Comparison of ENCODE assay signal across 8 mouse cellular contexts in genomic region chrX:97377065-97377421, GRCm38 (mm10). TPM values are rescaled to one million over a fixed set of nuclear protein-coding genes. Genes with fewer than 3 reads are reported as not detected.
A peak's percentile ranks its signal among the peaks of the same experiment; 100 is the strongest.
DNase-seq lines count a peak whose midpoint lies in the region; ATAC-seq and TF ChIP-seq lines count a peak whose summit lies in the region.

TSS of gene Eda2r (minus strand) at chrX:97377216.

- H3K4me3 ChIP-seq in embryonic facial prominence, embryonic 14.5 days (ENCODE audit: low read depth, low read length), result peak within 1 kb of the TSS; percentile 18; the same call in 1 of the 2 replicates
- H3K4me3 ChIP-seq in heart, embryonic 10.5 days, result peak within 1 kb of the TSS; percentile 45
- H3K4me3 ChIP-seq in lung, postnatal 0 days (ENCODE audit: low read depth, low read length), result no peak within 1 kb of the TSS

- H3K9ac ChIP-seq in embryonic facial prominence, embryonic 14.5 days (ENCODE audit: low read depth, low read length), result no peak within 1 kb of the TSS
- no peak within 1 kb of the TSS for H3K9ac ChIP-seq in lung, postnatal 0 days (replicated peaks; ENCODE audit: low read depth)

- H3K4me1 ChIP-seq in embryonic facial prominence, embryonic 14.5 days (ENCODE audit: control insufficient read depth, insufficient read depth, low read length), result no peaks in the 10 kb centered on the region
- no peaks in the 10 kb centered on the region for H3K4me1 ChIP-seq in heart, embryonic 10.5 days
- H3K4me1 ChIP-seq in lung, postnatal 0 days (ENCODE audit: insufficient read depth, low read depth, low read length), result no peaks in the 10 kb centered on the region

- H3K27ac ChIP-seq in embryonic facial prominence, embryonic 14.5 days (replicated peaks; ENCODE audit: low read depth, low read length), result peak within 1 kb of the TSS; percentile 33; the same call in 1 of the 2 replicates
- 0 out of 2 replicates have a peak within 1 kb of the TSS, but pooled peaks have one; percentile 16 for H3K27ac ChIP-seq in heart, embryonic 10.5 days
- no peak within 1 kb of the TSS for H3K27ac ChIP-seq in lung, postnatal 0 days (ENCODE audit: low read length)

- TF ChIP-seq EP300 in lung, postnatal 0 days (IDR thresholded peaks at IDR 0.05), result no peak

- H3K9me3 ChIP-seq in embryonic facial prominence, embryonic 14.5 days (ENCODE audit: control insufficient read depth, low read length), result no peaks in the 10 kb centered on the region
- no peaks in the 10 kb centered on the region for H3K9me3 ChIP-seq in heart, embryonic 10.5 days
- H3K9me3 ChIP-seq in lung, postnatal 0 days (ENCODE audit: low read length), result no peaks in the 10 kb centered on the region

- WGBS in embryonic facial prominence, embryonic 14.5 days, result 17% methylated on average over 8 of the region's 8 CpGs
- 24% methylated on average over 8 of the region's 8 CpGs for WGBS in heart, embryonic 10.5 days
- WGBS in lung, postnatal 0 days, result 14% methylated on average over 8 of the region's 8 CpGs

- no peaks in the 10 kb centered on the region for H3K27me3 ChIP-seq in embryonic facial prominence, embryonic 14.5 days (replicated peaks; ENCODE audit: control insufficient read depth, insufficient read depth, low read length)
- H3K27me3 ChIP-seq in heart, embryonic 10.5 days (ENCODE audit: insufficient read depth, poor library complexity, severe bottlenecking), result no peaks in the 10 kb centered on the region
- no peaks in the 10 kb centered on the region for H3K27me3 ChIP-seq in lung, postnatal 0 days (replicated peaks; ENCODE audit: insufficient read depth, low read length)

- peak; percentile 96 for ATAC-seq in embryonic facial prominence, embryonic 14.5 days (ENCODE audit: low read depth)
- ATAC-seq in lung, postnatal 0 days, result peak; percentile 94

- TF ChIP-seq CTCF in lung, postnatal 0 days (IDR thresholded peaks at IDR 0.05), result no peak

- H3K36me3 ChIP-seq in embryonic facial prominence, embryonic 14.5 days (ENCODE audit: control insufficient read depth, insufficient read depth, low read length), result no peaks in the 10 kb centered on the region
- H3K36me3 ChIP-seq in heart, embryonic 10.5 days, result no peaks in the 10 kb centered on the region
- no peaks in the 10 kb centered on the region for H3K36me3 ChIP-seq in lung, postnatal 0 days (ENCODE audit: insufficient read depth, low read length)

- H3K4me2 ChIP-seq in embryonic facial prominence, embryonic 14.5 days (ENCODE audit: low read depth, low read length), result peak within 1 kb of the TSS; percentile 46
- peak within 1 kb of the TSS; percentile 17; the same call in 1 of the 2 replicates for H3K4me2 ChIP-seq in lung, postnatal 0 days (replicated peaks; ENCODE audit: low read depth, low read length)

- DNase-seq in spleen, postnatal 36 days (ENCODE audit: low spot score in 2 of 2), result peak; percentile 0 to 2
- no peak for DNase-seq in spleen, adult 12 weeks (ENCODE audit: low spot score)
- DNase-seq in embryonic facial prominence, embryonic 14.5 days (ENCODE audit: low spot score), result peak; percentile 89
- DNase-seq in heart, embryonic 10.5 days (ENCODE audit: low spot score), result peak; percentile 72
- DNase-seq in kidney, adult 9 months, result peak; percentile 62
- DNase-seq in lung, postnatal 0 days (ENCODE audit: low spot score), result peak; percentile 75
- DNase-seq in skeletal muscle tissue, adult 2 months (ENCODE audit: low read depth, low spot score), result peak; percentile 87
- no peak for DNase-seq in layer of hippocampus, postnatal 14 days (ENCODE audit: low spot score in 2 of 2)

RNA-seq across cellular contexts. Expression of gene Eda2r, which starts in this region (rescaled TPM):
- polyA plus RNA-seq in embryonic facial prominence, embryonic 14.5 days (2014; fragmentation: Nextera tagmentation; extraction: Ambion mirVana), result 2.4 and 2.6 TPM in 2 replicates
- polyA plus RNA-seq in heart, embryonic 10.5 days (2016; fragmentation: Nextera tagmentation; extraction: Ambion mirVana), result 2.0 and 2.6 TPM in 2 replicates
- polyA plus RNA-seq in lung, postnatal 0 days (2015; fragmentation: Nextera tagmentation; extraction: Ambion mirVana), result 0.31 and 0.62 TPM in 2 replicates
- total RNA-seq in layer of hippocampus, postnatal 14 days (2021), result 1 to 10 TPM in 1 of 2 experiments, under 1 TPM in 1; 0.74 to 1.2 TPM

Comparison
In these comparisons a context has a peak if more than half of its experiments do, and no peak if none do; other contexts are left out.
1. DNase-seq: peak in spleen, postnatal 36 days (2 of 2), embryonic facial prominence, embryonic 14.5 days (single experiment), heart, embryonic 10.5 days (single experiment), kidney, adult 9 months (single experiment) and skeletal muscle tissue, adult 2 months (single experiment); none in spleen, adult 12 weeks (single experiment) and layer of hippocampus, postnatal 14 days (0 of 2).
2. Peak in DNase-seq, ATAC-seq and H3K4me2 ChIP-seq in lung, postnatal 0 days; RNA of the gene not detected or under 1 TPM.